Mouse (Mus musculus) limb, embryonic 15.5 days (tissue): ENCODE results near the gene Arfgap1. TPM values are rescaled to one million over a fixed set of nuclear protein-coding genes. Genes with fewer than 3 reads are reported as not detected.
A peak's percentile ranks its signal among the peaks of the same experiment; 100 is the strongest.

Experiments used
- ATAC-seq: fragments of 200-750 bp; cut with Nextera tagmentation; 2 replicates; pipeline ENCODE4 v1.8.0; 2017; ENCODE audit warnings: low read depth, moderate TSS enrichment; ENCODE audit not compliant: insufficient number of reproducible peaks, low FRiP score, low TSS enrichment
- H3K27ac ChIP-seq: fragments of 300-500 bp; sonication (generic); 2 replicates; pipeline ENCODE4 v1.5.1; 2015; ENCODE audit warnings: moderate library complexity, mild to moderate bottlenecking, inconsistent platforms
- H3K27me3 ChIP-seq: fragments of 300-500 bp; sonication (generic); 2 replicates; pipeline ENCODE4 v1.6.1; 2015; ENCODE audit warnings: inconsistent platforms
- H3K36me3 ChIP-seq: fragments of 300-500 bp; sonication (generic); 2 replicates; pipeline ENCODE4 v1.6.1; 2015; ENCODE audit warnings: inconsistent platforms
- H3K4me1 ChIP-seq: fragments of 300-500 bp; sonication (generic); 2 replicates; pipeline ENCODE4 v1.6.1; 2015; ENCODE audit warnings: inconsistent platforms
- H3K4me2 ChIP-seq: fragments of 300-500 bp; sonication (generic); 2 replicates; pipeline ENCODE4 v1.6.1; 2015; ENCODE audit warnings: mild to moderate bottlenecking, inconsistent platforms
- H3K4me3 ChIP-seq: fragments of 300-500 bp; sonication (generic); 2 replicates; pipeline ENCODE4 v1.5.1; 2015; ENCODE audit warnings: mild to moderate bottlenecking, inconsistent platforms
- H3K9ac ChIP-seq: fragments of 300-500 bp; sonication (generic); 2 replicates; pipeline ENCODE4 v1.6.1; 2015; ENCODE audit warnings: inconsistent platforms
- H3K9me3 ChIP-seq: fragments of 300-500 bp; sonication (generic); 2 replicates; pipeline ENCODE4 v1.6.1; 2016; ENCODE audit warnings: inconsistent platforms
- WGBS: fragments of 180-500 bp; shearing (Covaris S2); methylation state at CpG from one replicate; pipeline ENCODE4 v1.1.7; 2015; 5-methylcytosine and 5-hydroxymethylcytosine counted together
- polyA plus RNA-seq: library from polyadenylated mRNA; unstranded; fragments of >200 nt; fragmentation: Nextera tagmentation; extraction: Ambion mirVana; gene quantifications from 2 replicates; pipeline ENCODE4 v1.2.1, GENCODE M21; 2015

The Arfgap1 gene
- polyA plus RNA-seq, 1 experiment from 2014 or later: 148 TPM

DNA sequence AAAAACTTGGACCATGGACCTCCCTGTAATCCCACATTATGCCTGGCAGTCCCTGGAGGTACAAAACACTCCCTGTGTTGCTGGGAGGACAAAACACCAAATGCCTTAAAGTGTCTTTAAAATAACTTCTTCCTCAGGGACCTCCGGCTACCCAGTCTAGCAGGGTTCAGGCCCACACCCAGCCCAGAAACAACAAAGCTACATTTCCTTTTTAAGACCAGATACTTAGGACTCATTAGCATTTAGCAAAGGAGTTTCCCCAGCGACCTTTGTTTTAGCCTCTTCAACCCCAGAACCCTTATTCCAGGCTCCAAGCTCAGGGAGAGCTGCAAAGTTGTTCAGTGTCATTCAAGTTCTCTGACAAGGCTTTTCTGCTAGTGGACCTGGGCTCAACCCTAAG, 13.4 kb upstream of the Arfgap1 start:
- Histone ChIP-seq H3K36me3 (no peaks in the 10 kb centered on the region), H3K9me3 (no peaks in the 10 kb centered on the region), H3K27me3 (peaks cover 34% of the 10 kb centered on the region), H3K4me1 (peaks cover 19% of the 10 kb centered on the region), H3K27ac (no peak overlapping the region), H3K9ac (no peak overlapping the region), H3K4me3 (peak overlapping the region; percentile 52), H3K4me2 (peak overlapping the region; percentile 93)
- 37% methylated on average over 2 of the region's 2 CpGs for WGBS
- no peak for ATAC-seq

DNA sequence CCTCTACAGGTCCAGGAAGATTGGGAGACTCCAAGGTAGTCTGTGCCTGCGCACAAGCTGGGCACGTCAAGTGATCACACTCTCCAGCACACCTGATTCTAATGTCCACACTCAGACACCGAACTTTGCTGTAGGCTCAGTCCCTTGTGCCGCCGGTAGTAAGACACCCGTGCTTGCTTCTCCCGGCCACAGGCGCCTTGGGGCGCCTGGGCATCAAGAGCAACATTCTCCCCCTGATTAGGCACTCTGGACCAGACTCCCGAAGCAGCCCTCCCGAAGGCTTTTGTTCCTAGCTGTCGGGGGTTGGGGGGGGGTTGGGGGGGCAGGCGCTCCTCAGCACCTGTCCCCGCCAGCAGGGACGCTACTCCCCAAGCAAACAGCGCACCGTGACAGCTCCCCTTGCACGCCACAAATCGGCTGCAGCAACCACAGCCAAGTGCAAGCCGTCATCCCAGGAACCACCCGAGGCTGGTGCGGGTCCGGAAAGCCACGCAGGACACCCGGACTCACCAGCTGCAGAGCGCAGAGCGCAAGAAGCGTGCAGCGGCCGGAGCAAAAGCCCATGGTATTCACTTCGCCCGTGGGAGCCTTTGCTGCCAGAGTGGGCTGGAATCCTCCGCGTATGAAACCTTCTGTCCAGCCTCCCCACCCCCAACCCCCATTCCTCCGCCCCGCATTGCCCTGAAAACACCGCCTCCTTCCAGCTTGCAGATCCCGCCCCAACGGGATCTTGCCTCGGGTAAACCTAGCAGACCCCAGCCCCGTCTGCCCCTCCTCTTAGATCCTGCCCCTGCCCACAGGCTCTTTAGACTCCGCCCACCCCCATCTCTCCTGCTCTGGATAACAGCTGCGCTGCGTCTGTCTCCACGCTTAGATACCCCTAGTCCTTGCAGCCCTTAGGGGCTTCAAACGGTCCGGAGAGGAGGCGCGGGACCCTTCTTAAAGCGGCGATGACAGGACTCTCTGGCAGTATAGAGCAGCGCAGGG, 12.7 kb upstream of the Arfgap1 start, which contains the start of gene Nkain4:
Gene Nkain4 (minus strand): TSS at position 639 of the 987 bp plus-strand sequence.
- Histone ChIP-seq H3K27me3 (peaks cover 34% of the 10 kb centered on the region), H3K4me3 (peak within 1 kb of the TSS; percentile 52), H3K36me3 (no peaks in the 10 kb centered on the region), H3K9ac (peak within 1 kb of the TSS; percentile 40), H3K9me3 (no peaks in the 10 kb centered on the region), H3K4me1 (peaks cover 19% of the 10 kb centered on the region), H3K27ac (no peak within 1 kb of the TSS), H3K4me2 (peak within 1 kb of the TSS; percentile 93)
- peak; percentile 77 for ATAC-seq
- under 1% methylated on average over 50 of the region's 52 CpGs for WGBS

DNA sequence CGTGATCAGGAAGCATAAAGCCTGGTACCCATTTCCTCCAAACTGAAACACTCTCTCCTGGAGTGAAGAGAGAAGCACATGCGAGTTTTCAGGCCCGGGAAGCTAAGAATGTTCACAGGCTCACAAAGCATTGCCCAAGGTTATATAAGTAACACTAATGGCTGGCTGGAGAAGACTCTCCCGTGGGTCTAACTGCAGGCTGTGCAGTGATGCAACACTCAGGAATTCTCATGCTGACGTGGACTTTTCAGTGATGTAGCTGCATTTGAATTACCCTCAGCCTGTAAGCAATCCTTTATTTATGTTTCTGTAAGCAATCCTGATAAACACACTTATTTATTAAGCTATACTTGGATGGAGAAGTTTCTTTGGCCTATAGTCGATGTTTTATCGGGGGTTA, 7.4 kb upstream of the Arfgap1 start:
- no peak for ATAC-seq
- peaks cover 21% of the 10 kb centered on the region for H3K27me3 ChIP-seq
- no peak overlapping the region for H3K4me3 ChIP-seq
- H3K36me3 ChIP-seq: no peaks in the 10 kb centered on the region
- H3K4me1 ChIP-seq: peaks cover 4% of the 10 kb centered on the region; the same call in 1 of the 2 replicates
- H3K27ac ChIP-seq: no peak overlapping the region
- H3K9ac ChIP-seq: no peak overlapping the region
- WGBS: 69% methylated on average over 7 of the region's 7 CpGs
- H3K9me3 ChIP-seq: no peaks in the 10 kb centered on the region
- no peak overlapping the region for H3K4me2 ChIP-seq

DNA sequence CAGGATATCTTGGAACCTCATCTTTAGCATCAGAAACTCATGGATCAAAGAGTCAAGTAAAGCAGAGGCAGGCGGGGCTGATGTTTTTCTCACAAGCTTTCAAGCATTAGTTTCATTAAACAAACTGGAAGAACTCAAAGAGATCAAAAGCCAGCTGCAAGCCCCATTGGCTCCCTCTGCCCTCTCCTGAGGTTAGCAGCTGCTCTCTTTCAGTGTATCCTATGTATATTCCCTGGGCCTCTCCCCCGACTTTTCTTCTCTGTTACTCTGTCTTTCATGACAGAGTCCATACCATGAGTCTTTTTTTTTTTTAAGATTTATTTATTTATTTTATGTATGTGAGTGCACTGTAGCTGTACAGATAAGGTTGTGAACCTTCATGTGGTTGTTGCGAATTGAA, 6.8 kb upstream of the Arfgap1 start:
- Histone ChIP-seq H3K27me3 (peaks cover 15% of the 10 kb centered on the region), H3K9me3 (no peaks in the 10 kb centered on the region), H3K4me1 (no peaks in the 10 kb centered on the region; the same call in 1 of the 2 replicates), H3K4me2 (no peak overlapping the region), H3K27ac (no peak overlapping the region), H3K36me3 (no peaks in the 10 kb centered on the region), H3K9ac (no peak overlapping the region), H3K4me3 (no peak overlapping the region)
- no peak for ATAC-seq
- whole genome bisulfite sequencing: 60% methylated on average over 3 of the region's 3 CpGs

DNA sequence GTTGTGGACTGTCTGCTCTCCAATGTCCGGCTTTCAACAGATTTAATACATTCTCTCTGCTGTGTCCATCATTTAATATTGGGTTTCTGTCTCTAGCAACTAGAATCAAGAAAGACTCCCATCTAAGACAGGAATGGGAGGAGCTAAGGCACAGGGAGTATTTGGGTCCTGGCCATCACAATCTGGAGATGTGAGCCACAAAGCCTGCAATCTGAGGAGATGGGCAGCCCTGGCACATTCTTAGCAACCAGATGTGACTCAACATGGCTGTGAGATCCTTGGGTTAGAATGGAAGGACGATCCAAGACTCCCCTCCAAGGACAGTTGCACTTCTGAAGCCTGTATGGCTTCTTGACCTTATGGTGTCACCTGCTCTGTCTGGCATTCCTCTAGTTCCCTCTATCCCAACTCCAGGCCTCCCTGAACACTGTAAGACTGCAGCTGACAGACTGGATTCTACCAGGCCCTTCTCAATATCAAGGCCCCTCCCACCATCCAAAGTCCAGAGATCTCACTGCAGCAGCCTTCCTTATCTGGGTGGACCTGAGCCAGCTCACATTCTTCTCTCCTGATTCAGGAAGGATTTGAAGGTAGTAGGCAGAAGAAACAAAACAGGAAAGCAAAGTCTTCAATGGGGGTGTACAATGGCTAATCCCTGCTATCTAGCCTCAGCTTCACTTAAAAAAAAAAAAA, 4.3 kb upstream of the Arfgap1 start:
- no peak overlapping the region for H3K4me2 ChIP-seq
- H3K27ac ChIP-seq: no peak overlapping the region
- H3K27me3 ChIP-seq: no peaks in the 10 kb centered on the region
- H3K9ac ChIP-seq: no peak overlapping the region
- H3K4me3 ChIP-seq: no peak overlapping the region
- ATAC-seq: no peak
- WGBS: 62% methylated on average over 2 of the region's 2 CpGs
- no peaks in the 10 kb centered on the region for H3K36me3 ChIP-seq
- peaks cover 6% of the 10 kb centered on the region; the same call in 1 of the 2 replicates for H3K4me1 ChIP-seq
- no peaks in the 10 kb centered on the region for H3K9me3 ChIP-seq

DNA sequence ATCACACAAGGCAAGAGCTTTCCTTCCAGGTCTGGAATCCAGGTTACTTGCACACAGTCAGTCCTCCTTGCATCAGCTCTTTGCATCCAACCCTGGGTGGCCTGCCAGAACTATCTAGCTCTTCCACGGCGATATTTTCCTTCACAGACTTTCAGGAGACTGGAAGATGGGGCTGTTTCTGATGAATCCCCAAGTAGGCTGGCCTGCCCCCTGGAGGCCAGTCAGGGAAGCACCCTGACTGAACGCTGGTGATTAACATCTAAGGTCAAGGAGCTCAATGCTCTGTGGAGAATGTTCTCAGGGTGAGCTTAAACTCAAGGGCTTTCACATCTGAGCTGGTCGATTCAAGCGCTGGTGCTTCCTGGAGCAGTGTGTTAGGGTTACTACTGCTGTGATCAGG, 3.1 kb upstream of the Arfgap1 start:
- Histone ChIP-seq H3K27ac (no peak overlapping the region), H3K9me3 (no peaks in the 10 kb centered on the region), H3K27me3 (no peaks in the 10 kb centered on the region), H3K4me2 (no peak overlapping the region), H3K4me1 (peaks cover 14% of the 10 kb centered on the region), H3K4me3 (no peak overlapping the region), H3K36me3 (peaks cover 4% of the 10 kb centered on the region), H3K9ac (no peak overlapping the region)
- WGBS: 5% methylated on average over 5 of the region's 5 CpGs
- no peak for ATAC-seq

DNA sequence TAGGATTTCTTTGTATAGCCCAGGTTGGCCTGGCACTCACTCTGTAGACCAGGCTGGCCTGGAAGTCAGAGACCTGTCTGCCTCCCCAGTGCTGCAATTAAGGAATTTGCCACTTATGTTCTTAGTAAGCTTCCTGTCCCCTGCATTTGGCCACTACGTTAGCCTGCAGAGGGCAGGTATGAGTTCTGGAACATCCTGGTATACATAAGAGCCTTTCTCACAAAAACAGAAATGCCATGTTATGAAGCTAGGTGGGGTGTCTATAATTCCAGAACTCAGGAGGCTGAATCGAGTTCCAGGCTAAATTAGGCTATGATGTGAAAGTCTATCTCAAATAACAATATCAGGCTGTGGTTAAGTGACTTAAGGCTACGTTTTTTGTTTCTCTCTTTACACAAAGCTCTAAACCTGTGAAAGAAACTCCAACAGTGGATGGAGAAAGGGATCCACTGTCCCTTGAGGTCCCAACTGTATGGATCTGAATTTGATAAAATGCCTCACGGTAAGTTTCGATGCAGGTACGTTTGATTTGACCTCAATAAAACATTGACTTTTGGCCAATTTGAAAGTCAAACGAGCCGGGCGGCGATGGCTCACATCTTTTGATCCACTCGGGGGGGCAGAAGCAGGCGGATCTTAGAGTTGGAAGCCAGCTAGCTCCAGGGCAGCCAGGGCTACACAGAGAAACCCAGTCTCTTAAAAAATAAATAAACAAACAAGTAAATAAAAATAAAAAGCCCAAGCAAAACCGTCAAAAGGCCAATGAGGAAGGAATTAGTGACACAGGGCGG, 738 bp upstream of the Arfgap1 start:
- Histone ChIP-seq H3K4me1 (peaks cover 20% of the 10 kb centered on the region), H3K9ac (peak overlapping the region; percentile 93), H3K27ac (peak overlapping the region; percentile 90), H3K9me3 (no peaks in the 10 kb centered on the region), H3K4me2 (peak overlapping the region; percentile 68), H3K27me3 (no peaks in the 10 kb centered on the region), H3K4me3 (peak overlapping the region; percentile 73), H3K36me3 (peaks cover 23% of the 10 kb centered on the region)
- WGBS: 8% methylated on average over 14 of the region's 14 CpGs
- no peak for ATAC-seq

DNA sequence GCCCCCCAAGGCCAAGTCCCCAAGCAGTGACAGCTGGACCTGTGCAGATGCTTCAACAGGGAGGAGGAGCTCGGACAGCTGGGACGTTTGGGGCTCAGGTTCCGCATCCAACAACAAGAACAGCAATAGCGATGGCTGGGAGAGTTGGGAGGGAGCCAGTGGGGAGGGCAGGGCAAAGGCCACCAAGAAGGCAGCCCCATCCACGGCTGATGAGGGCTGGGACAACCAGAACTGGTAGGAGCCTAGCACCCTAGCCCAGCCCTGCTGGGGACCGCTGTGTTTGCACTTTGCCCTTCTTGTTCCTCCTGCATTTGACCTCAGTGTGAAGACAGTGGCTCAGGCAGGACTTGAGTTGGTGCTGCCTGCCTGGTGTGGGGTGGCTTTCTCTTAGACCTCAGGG, 14.1 kb downstream of the Arfgap1 start:
- no peaks in the 10 kb centered on the region for H3K4me1 ChIP-seq
- H3K4me2 ChIP-seq: no peak overlapping the region
- H3K36me3 ChIP-seq: peaks cover 79% of the 10 kb centered on the region
- H3K27ac ChIP-seq: no peak overlapping the region
- H3K9me3 ChIP-seq: no peaks in the 10 kb centered on the region
- no peak for ATAC-seq
- no peak overlapping the region for H3K4me3 ChIP-seq
- no peak overlapping the region for H3K9ac ChIP-seq
- no peaks in the 10 kb centered on the region for H3K27me3 ChIP-seq
- 74% methylated on average over 6 of the region's 6 CpGs for WGBS

DNA sequence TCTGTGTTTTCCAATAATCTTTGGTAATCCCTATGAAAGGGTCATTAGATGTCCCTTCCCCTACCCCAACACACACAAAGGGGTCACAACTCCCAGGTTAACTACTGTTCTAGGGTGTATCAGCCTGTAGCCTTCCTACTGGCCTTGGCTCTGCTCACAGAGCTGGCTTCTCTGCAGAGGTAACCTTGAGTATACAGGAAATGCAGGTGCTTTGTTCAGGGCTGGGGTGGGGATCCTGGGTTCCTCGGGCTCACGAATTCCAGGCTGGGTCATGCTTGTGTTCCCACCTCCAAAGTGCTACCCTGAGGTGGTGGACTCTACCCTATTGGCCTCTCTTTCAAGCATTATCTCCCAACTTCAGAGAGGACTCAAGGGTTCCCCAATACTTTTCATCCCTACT, 18.6 kb downstream of the Arfgap1 start:
- Histone ChIP-seq H3K27ac (no peak overlapping the region), H3K27me3 (no peaks in the 10 kb centered on the region)
- 78% methylated on average over 2 of the region's 2 CpGs for WGBS

DNA sequence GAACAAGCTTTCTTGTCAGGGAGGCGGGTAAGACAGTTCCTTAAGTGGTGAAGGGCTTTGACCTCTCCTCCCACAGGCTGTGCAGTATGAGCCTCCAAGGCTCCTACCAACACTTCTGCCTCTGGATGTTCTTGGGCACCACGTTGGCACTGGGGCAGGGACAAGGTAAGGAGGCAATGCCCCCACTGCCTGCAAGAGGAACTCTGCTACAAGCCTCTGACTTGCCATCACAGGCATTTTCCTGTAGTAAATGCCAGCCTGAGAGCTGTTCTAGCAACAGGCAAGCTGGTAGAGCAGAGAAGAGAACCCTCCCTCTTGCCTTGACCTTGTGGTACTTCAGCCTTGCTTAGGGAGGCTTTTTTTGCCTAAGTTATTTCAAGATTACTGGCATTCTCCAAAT, 19.4 kb downstream of the Arfgap1 start, which contains the start of gene Col20a1:
Gene Col20a1 (plus strand): TSS at position 87 of the 400 bp plus-strand sequence.
- no peak within 1 kb of the TSS for H3K9ac ChIP-seq
- no peaks in the 10 kb centered on the region; the same call in 1 of the 2 replicates for H3K4me1 ChIP-seq
- no peaks in the 10 kb centered on the region for H3K27me3 ChIP-seq
- WGBS: 73% methylated on average over 2 of the region's 2 CpGs
- peaks cover 26% of the 10 kb centered on the region for H3K36me3 ChIP-seq
- 0 out of 2 replicates have a peak within 1 kb of the TSS, but pooled peaks have one; percentile 24 for H3K27ac ChIP-seq
- no peaks in the 10 kb centered on the region for H3K9me3 ChIP-seq
- no peak within 1 kb of the TSS for H3K4me2 ChIP-seq
- no peak for ATAC-seq
- no peak within 1 kb of the TSS for H3K4me3 ChIP-seq

More for the DNA sequence above, 18.6 kb downstream of the Arfgap1 start:
- no peak overlapping the region for H3K4me2 ChIP-seq
- ATAC-seq: no peak
- H3K9me3 ChIP-seq: no peaks in the 10 kb centered on the region
- H3K4me3 ChIP-seq: no peak overlapping the region
- no peaks in the 10 kb centered on the region; the same call in 1 of the 2 replicates for H3K4me1 ChIP-seq
- no peak overlapping the region for H3K9ac ChIP-seq
- H3K36me3 ChIP-seq: peaks cover 34% of the 10 kb centered on the region

DNA sequence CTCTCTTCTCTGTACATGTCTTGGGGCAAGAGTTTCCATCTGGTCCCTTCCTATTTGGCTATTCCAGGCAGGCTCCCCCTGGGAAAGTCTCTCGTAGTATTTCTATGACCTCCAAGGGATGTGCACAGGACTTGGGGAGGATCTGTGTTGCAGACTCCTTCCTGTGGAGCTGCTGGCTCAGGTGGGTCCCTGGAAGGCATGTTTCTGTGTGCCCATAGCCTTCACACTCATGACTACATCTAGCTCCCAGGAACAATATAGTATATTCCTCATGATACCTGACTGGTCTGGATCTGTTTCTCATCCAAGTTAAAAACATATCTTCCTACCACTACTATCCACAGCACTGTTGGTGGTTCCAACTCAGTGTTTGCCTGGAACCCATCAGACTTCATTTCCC, 20.0 kb downstream of the Arfgap1 start:
- WGBS: 85% methylated on average over 1 of the region's 1 CpGs
- H3K36me3 ChIP-seq: peaks cover 21% of the 10 kb centered on the region

More for the DNA sequence above, 20.0 kb downstream of the Arfgap1 start:
- Histone ChIP-seq H3K9ac (no peak overlapping the region), H3K4me1 (no peaks in the 10 kb centered on the region; the same call in 1 of the 2 replicates), H3K27ac (0 out of 2 replicates have a peak overlapping the region, but pooled peaks have one; percentile 24), H3K4me2 (no peak overlapping the region), H3K27me3 (no peaks in the 10 kb centered on the region), H3K9me3 (no peaks in the 10 kb centered on the region), H3K4me3 (no peak overlapping the region)
- ATAC-seq: no peak
